Mouse (Mus musculus) thymus, adult 2 months (tissue): ENCODE measurements around the gene Gid4.
A peak's percentile ranks its signal among the peaks of the same experiment; 100 is the strongest.

Experiments
- CTCF ChIP-seq: fragments of 200-500 bp; IDR thresholded peaks from 2 replicates; pipeline ENCODE4 v1.5.1; 2012; ENCODE audit warnings: mild to moderate bottlenecking, control low read depth, low read length, moderate library complexity, borderline replicate concordance; ENCODE audit not compliant: control insufficient read depth, poor library complexity, insufficient read depth; ENCODE audit errors: extremely low read depth
- POLR2A ChIP-seq: fragments of 200-500 bp; IDR thresholded peaks from 2 replicates; pipeline ENCODE4 v1.6.1; 2012; ENCODE audit warnings: mild to moderate bottlenecking, low read length, control low read depth, moderate library complexity; ENCODE audit not compliant: control insufficient read depth, poor library complexity, insufficient read depth; ENCODE audit errors: extremely low read depth

GRCm38 (mm10) chr11:60465943-60466380 is 49.0 kb downstream of the Gid4 start:
- TF ChIP-seq CTCF (peak; percentile 75; the same call in 1 of the 2 replicates), POLR2A (no peak)
